Mouse (Mus musculus) bone marrow, adult 2 months (tissue): ENCODE measurements at regions not wholly inside any gene's neighbourhood (a gene's known extent, or its start where the extent isn't known, plus 50 kb on each side); places are given as distances from the start of the nearest gene placed in this dataset.

ENCODE experiments used
- CTCF ChIP-seq: fragments of 200-500 bp; IDR thresholded peaks from 2 replicates; pipeline ENCODE4 v1.5.1; 2011; ENCODE audit warnings: low read length, control low read depth; ENCODE audit not compliant: control insufficient read depth, insufficient read depth
- POLR2A ChIP-seq: fragments of 200-500 bp; IDR thresholded peaks from 2 replicates; pipeline ENCODE4 v1.6.1; 2011; ENCODE audit warnings: low read depth, mild to moderate bottlenecking, control low read depth, low read length, borderline replicate concordance; ENCODE audit not compliant: control insufficient read depth

- no peak for TF ChIP-seq POLR2A
- TF ChIP-seq CTCF: no peak
These were observed 191.0 kb upstream of the Eif4g2 start for GRCm38 (mm10) chr7:111273839-111274238.
